Mouse (Mus musculus): ENCODE results near the gene Exoc4. TPM values are rescaled to one million over a fixed set of nuclear protein-coding genes. Genes with fewer than 3 reads are reported as not detected.

The Exoc4 gene
- total and polyA plus RNA-seq, 3 experiments = 31.2 to 46.4 (median 41.9) TPM

- H3K4me1 ChIP-seq (ENCODE audit: control insufficient read depth in 1 of 2, insufficient read depth in 2 of 2) = peaks cover 0 to 10% of the 10 kb centered on the region in 2 experiments; a peak in 3 of 4 replicates
- in situ Hi-C loops (cut with MboI; ENCODE audit: low pct_ligation_motif_present, low pct_unique_long_range_greater_than_20kb, low sequenced_read_pairs) = no loop called here
Measured at GRCm38 (mm10) chr6:33551934-33552333, 303.0 kb downstream of the Exoc4 start.

GRCm38 (mm10) chr6:33560925-33561324 is 312.0 kb downstream of the Exoc4 start:
- in situ Hi-C loops (cut with MboI; ENCODE audit: low pct_ligation_motif_present, low pct_unique_long_range_greater_than_20kb, low sequenced_read_pairs) = no loop called here
- no peak overlapping the region for H3K4me3 ChIP-seq (replicated peaks in 1 of 3; ENCODE audit: low read depth in 2 of 3, low read length in 2 of 3, poor library complexity in 1 of 3)
- dilution Hi-C loops (cut with MboI; ENCODE audit: extremely low pct_ligation_motif_present, extremely low pct_unique_long_range_greater_than_20kb, low sequenced_read_pairs) = no loop called here
- DNase-seq (ENCODE audit: extremely low read depth) = no peak
- H3K79me2 ChIP-seq (replicated peaks; ENCODE audit: control insufficient read depth, extremely low read depth, insufficient read depth, poor library complexity, severe bottlenecking) = no peaks in the 10 kb centered on the region
- peaks cover 0 to 2% of the 10 kb centered on the region in 2 experiments; a peak in 1 of 4 replicates for H3K4me1 ChIP-seq (ENCODE audit: control insufficient read depth in 1 of 2, insufficient read depth in 2 of 2)
- H3K9ac ChIP-seq (ENCODE audit: insufficient read depth, low read depth) = no peak overlapping the region
- no peak overlapping the region for H3K4me2 ChIP-seq (ENCODE audit: insufficient read depth, low read depth, poor library complexity, severe bottlenecking)
- no peak for TF ChIP-seq SMC3 (IDR thresholded peaks at IDR 0.05; ENCODE audit: low read depth, low read length)
- TF ChIP-seq JUN (IDR thresholded peaks at IDR 0.05; ENCODE audit: insufficient read depth, low read depth, low read length) = no peak
- TF ChIP-seq CTCF (conservative IDR thresholded peaks at IDR 0.05 in 1 of 2, IDR thresholded peaks at IDR 0.05 in 1 of 2; ENCODE audit: low read depth in 2 of 2, low read length in 2 of 2) = no peak
- TF ChIP-seq GABPA (IDR thresholded peaks at IDR 0.05; ENCODE audit: insufficient replicate concordance, low read depth, low read length) = no peak
- TF ChIP-seq POLR2AphosphoS2 (IDR thresholded peaks at IDR 0.05; ENCODE audit: low read depth, low read length) = no peak
- TF ChIP-seq BHLHE40 (IDR thresholded peaks at IDR 0.05; ENCODE audit: low read depth, low read length) = no peak
- no peak for TF ChIP-seq IRF4 (IDR thresholded peaks at IDR 0.05; ENCODE audit: low read depth, low read length)
- TF ChIP-seq MAX (IDR thresholded peaks at IDR 0.05; ENCODE audit: low read length) = no peak
- no peak for TF ChIP-seq RAD21 (IDR thresholded peaks at IDR 0.05; ENCODE audit: low read depth, low read length)
- no peak for TF ChIP-seq HCFC1 (IDR thresholded peaks at IDR 0.05; ENCODE audit: low read depth, low read length)
- no peak for TF ChIP-seq PAX5 (IDR thresholded peaks at IDR 0.05; ENCODE audit: low read length)
- no peak for TF ChIP-seq ZC3H11A (IDR thresholded peaks at IDR 0.05; ENCODE audit: low read depth, low read length)
- TF ChIP-seq MAFK (IDR thresholded peaks at IDR 0.05; ENCODE audit: insufficient replicate concordance, low read length) = no peak
- TF ChIP-seq ELF1 (IDR thresholded peaks at IDR 0.05; ENCODE audit: low read depth, low read length) = no peak
- TF ChIP-seq TBP (conservative IDR thresholded peaks at IDR 0.05; ENCODE audit: low read depth, low read length) = no peak
- TF ChIP-seq CHD2 (IDR thresholded peaks at IDR 0.05; ENCODE audit: low read length) = no peak
- TF ChIP-seq MYC (IDR thresholded peaks at IDR 0.05; ENCODE audit: low read depth, low read length) = no peak
- no peak for TF ChIP-seq MAZ (IDR thresholded peaks at IDR 0.05; ENCODE audit: low read depth, low read length)
- no peak for TF ChIP-seq EP300 (IDR thresholded peaks at IDR 0.05; ENCODE audit: low read length)
- TF ChIP-seq MEF2A (IDR thresholded peaks at IDR 0.05; ENCODE audit: borderline replicate concordance, low read depth, low read length) = no peak
- no peaks in the 10 kb centered on the region for H3K9me3 ChIP-seq (replicated peaks; ENCODE audit: low read length)
- H3K27me3 ChIP-seq (replicated peaks) = no peaks in the 10 kb centered on the region
- H3K27ac ChIP-seq (ENCODE audit: insufficient read depth, low read depth) = no peak overlapping the region
- no peaks in the 10 kb centered on the region for H3K36me3 ChIP-seq (replicated peaks in 1 of 2; ENCODE audit: control insufficient read depth in 1 of 2, insufficient read depth in 1 of 2, low read length in 1 of 2)

More at GRCm38 (mm10) chr6:33551934-33552333, 303.0 kb downstream of the Exoc4 start:
- no peak overlapping the region for H3K4me2 ChIP-seq (ENCODE audit: insufficient read depth, low read depth, poor library complexity, severe bottlenecking)
- no peak overlapping the region for H3K4me3 ChIP-seq (replicated peaks in 1 of 3; ENCODE audit: low read depth in 2 of 3, low read length in 2 of 3, poor library complexity in 1 of 3)
- no peaks in the 10 kb centered on the region for H3K79me2 ChIP-seq (replicated peaks; ENCODE audit: control insufficient read depth, extremely low read depth, insufficient read depth, poor library complexity, severe bottlenecking)
- dilution Hi-C loops (cut with MboI; ENCODE audit: extremely low pct_ligation_motif_present, extremely low pct_unique_long_range_greater_than_20kb, low sequenced_read_pairs) = no loop called here
- H3K9ac ChIP-seq (ENCODE audit: insufficient read depth, low read depth) = no peak overlapping the region
- TF ChIP-seq MEF2A (IDR thresholded peaks at IDR 0.05; ENCODE audit: borderline replicate concordance, low read depth, low read length) (no peak), NRF1 (IDR thresholded peaks at IDR 0.05; ENCODE audit: low read depth, low read length) (no peak), MAZ (IDR thresholded peaks at IDR 0.05; ENCODE audit: low read depth, low read length) (no peak), TBP (conservative IDR thresholded peaks at IDR 0.05; ENCODE audit: low read depth, low read length) (no peak), UBTF (IDR thresholded peaks at IDR 0.05; ENCODE audit: low read depth, low read length) (no peak), MYC (IDR thresholded peaks at IDR 0.05; ENCODE audit: low read depth, low read length) (no peak), ZNF384 (IDR thresholded peaks at IDR 0.05; ENCODE audit: low read depth, low read length) (no peak), E2F4 (IDR thresholded peaks at IDR 0.05; ENCODE audit: insufficient replicate concordance, low read depth, low read length) (no peak), ETS1 (conservative IDR thresholded peaks at IDR 0.05; ENCODE audit: low read depth, low read length) (no peak), RAD21 (IDR thresholded peaks at IDR 0.05; ENCODE audit: low read depth, low read length) (no peak)
- no peak for DNase-seq (ENCODE audit: extremely low read depth)
- no peak overlapping the region for H3K27ac ChIP-seq (ENCODE audit: insufficient read depth, low read depth)
- no peaks in the 10 kb centered on the region for H3K36me3 ChIP-seq (replicated peaks in 1 of 2; ENCODE audit: control insufficient read depth in 1 of 2, insufficient read depth in 1 of 2, low read length in 1 of 2)
- no peaks in the 10 kb centered on the region for H3K9me3 ChIP-seq (replicated peaks; ENCODE audit: low read length)
- no peaks in the 10 kb centered on the region for H3K27me3 ChIP-seq (replicated peaks)
